Mouse (Mus musculus): ENCODE data around the gene Uba52. TPM values are rescaled to one million over a fixed set of nuclear protein-coding genes. Genes with fewer than 3 reads are reported as not detected.
A peak's percentile ranks its signal among the peaks of the same experiment; 100 is the strongest.

The Uba52 gene
- polyA plus RNA-seq, 1 experiment from 2014 or later, result 882 TPM

DNA sequence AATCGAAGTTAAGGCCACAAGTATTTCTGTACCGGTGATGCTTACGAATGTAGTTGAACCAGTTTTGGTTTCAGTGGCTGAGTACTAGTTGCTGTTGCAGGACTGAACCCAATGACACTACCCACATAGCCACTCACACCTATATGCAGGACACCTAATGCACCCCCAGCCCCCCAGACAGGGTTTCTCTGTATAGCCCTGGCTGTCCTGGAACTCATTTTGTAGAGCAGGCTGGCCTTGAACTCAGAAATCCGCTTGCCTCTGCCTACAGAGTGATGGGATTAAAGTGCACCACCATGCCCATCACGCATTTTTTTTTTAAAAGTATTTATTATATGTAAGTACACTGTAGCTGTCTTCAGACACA is 3.6 kb downstream of the Uba52 start:
- H3K27ac ChIP-seq (ENCODE audit: low read length), result peak overlapping the region; percentile 93
- H3K9me3 ChIP-seq (ENCODE audit: low read length), result no peaks in the 10 kb centered on the region
- H3K4me1 ChIP-seq (ENCODE audit: insufficient read depth, low read length), result peaks cover 53% of the 10 kb centered on the region
- peaks cover 15% of the 10 kb centered on the region for H3K36me3 ChIP-seq (ENCODE audit: insufficient read depth, low read length)
- ATAC-seq (ENCODE audit: low FRiP score, low TSS enrichment), result no peak
- H3K9ac ChIP-seq (replicated peaks; ENCODE audit: low read length), result peak overlapping the region; percentile 94; the same call in 1 of the 2 replicates
- peaks cover 22% of the 10 kb centered on the region for H3K27me3 ChIP-seq (ENCODE audit: insufficient read depth, low read length)
- WGBS, result 63% methylated on average over 5 of the region's 5 CpGs
- 0 out of 2 replicates have a peak overlapping the region, but pooled peaks have one; percentile 81 for H3K4me2 ChIP-seq (replicated peaks; ENCODE audit: low read depth, low read length)
- H3K4me3 ChIP-seq (ENCODE audit: low read length), result peak overlapping the region; percentile 77

DNA sequence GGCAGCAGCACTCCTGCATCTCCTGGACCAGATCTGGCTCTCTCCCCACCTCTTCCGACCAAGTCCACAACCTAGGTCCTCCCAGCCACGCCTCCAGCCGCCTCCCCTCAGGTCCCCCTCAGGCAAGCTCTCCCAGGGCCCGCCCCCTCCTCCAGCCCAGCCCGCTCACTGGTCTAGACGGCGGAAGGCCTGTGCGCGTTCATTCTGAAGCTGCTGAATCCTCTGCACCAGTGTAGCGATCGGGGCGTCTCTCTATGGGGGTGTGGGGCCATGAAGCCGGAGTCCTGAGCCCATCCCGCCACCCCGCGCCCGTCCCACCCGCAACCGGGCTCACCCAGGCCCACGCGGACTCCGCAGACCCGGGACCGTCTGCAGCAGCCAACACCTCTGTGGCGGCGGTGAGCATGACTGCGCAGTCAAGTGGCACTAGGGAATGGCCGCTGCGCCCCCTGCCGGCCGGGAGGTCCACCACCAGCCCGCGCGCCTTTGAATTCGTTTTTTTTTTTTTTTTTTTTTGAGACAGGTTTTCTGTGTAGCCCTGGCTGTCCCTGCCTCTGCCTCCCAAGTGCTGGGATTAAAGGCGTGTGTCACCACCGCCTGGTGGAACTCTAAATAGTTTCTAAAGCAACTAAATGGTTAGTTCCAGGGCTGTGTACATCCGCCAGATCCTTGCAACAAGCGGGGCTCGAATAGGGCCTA is 4.1 kb downstream of the Uba52 start, which contains the start of gene Rex1bd:
Gene Rex1bd, minus strand, starts transcription at position 425 of the 699 bp plus-strand sequence.
- Histone ChIP-seq H3K36me3 (ENCODE audit: insufficient read depth, low read length) (peaks cover 15% of the 10 kb centered on the region), H3K9ac (replicated peaks; ENCODE audit: low read length) (peak within 1 kb of the TSS; percentile 94), H3K4me3 (ENCODE audit: low read length) (peak within 1 kb of the TSS; percentile 77), H3K4me2 (replicated peaks; ENCODE audit: low read depth, low read length) (peak within 1 kb of the TSS; percentile 81), H3K9me3 (ENCODE audit: low read length) (no peaks in the 10 kb centered on the region), H3K27ac (ENCODE audit: low read length) (peak within 1 kb of the TSS; percentile 93), H3K27me3 (ENCODE audit: insufficient read depth, low read length) (peaks cover 27% of the 10 kb centered on the region), H3K4me1 (ENCODE audit: insufficient read depth, low read length) (peaks cover 52% of the 10 kb centered on the region)
- ATAC-seq (ENCODE audit: low FRiP score, low TSS enrichment), result peak; percentile 90
- 3% methylated on average over 39 of the region's 40 CpGs for whole genome bisulfite sequencing

- Histone ChIP-seq H3K27ac (ENCODE audit: low read length) (peak overlapping the region; percentile 93; the same call in 1 of the 2 replicates), H3K4me2 (replicated peaks; ENCODE audit: low read depth, low read length) (peak overlapping the region; percentile 81), H3K27me3 (ENCODE audit: insufficient read depth, low read length) (peaks cover 34% of the 10 kb centered on the region), H3K36me3 (ENCODE audit: insufficient read depth, low read length) (peaks cover 15% of the 10 kb centered on the region), H3K9me3 (ENCODE audit: low read length) (no peaks in the 10 kb centered on the region), H3K4me1 (ENCODE audit: insufficient read depth, low read length) (peaks cover 54% of the 10 kb centered on the region), H3K4me3 (ENCODE audit: low read length) (peak overlapping the region; percentile 77), H3K9ac (replicated peaks; ENCODE audit: low read length) (peak overlapping the region; percentile 94)
- WGBS, result 37% methylated on average over 32 of the region's 32 CpGs
- peak; percentile 17 for ATAC-seq (ENCODE audit: low FRiP score, low TSS enrichment)
Observed at GRCm38 (mm10) chr8:70505698-70506327, 4.8 kb downstream of the Uba52 start.

GRCm38 (mm10) chr8:70504851-70505250 is 5.8 kb downstream of the Uba52 start:
- H3K27me3 ChIP-seq (ENCODE audit: insufficient read depth, low read length), result peaks cover 44% of the 10 kb centered on the region
- no peaks in the 10 kb centered on the region for H3K9me3 ChIP-seq (ENCODE audit: low read length)
- H3K4me1 ChIP-seq (ENCODE audit: insufficient read depth, low read length), result peaks cover 55% of the 10 kb centered on the region
- no peak overlapping the region for H3K4me3 ChIP-seq (ENCODE audit: low read length)
- no peak overlapping the region for H3K27ac ChIP-seq (ENCODE audit: low read length)
- H3K4me2 ChIP-seq (replicated peaks; ENCODE audit: low read depth, low read length), result no peak overlapping the region
- no peak for ATAC-seq (ENCODE audit: low FRiP score, low TSS enrichment)
- H3K9ac ChIP-seq (replicated peaks; ENCODE audit: low read length), result no peak overlapping the region
- H3K36me3 ChIP-seq (ENCODE audit: insufficient read depth, low read length), result peaks cover 15% of the 10 kb centered on the region
- WGBS, result 72% methylated on average over 3 of the region's 3 CpGs

GRCm38 (mm10) chr8:70504291-70504716 is 6.3 kb downstream of the Uba52 start:
- Histone ChIP-seq H3K4me2 (replicated peaks; ENCODE audit: low read depth, low read length) (no peak overlapping the region), H3K4me1 (ENCODE audit: insufficient read depth, low read length) (peaks cover 53% of the 10 kb centered on the region)
- no peak for ATAC-seq (ENCODE audit: low FRiP score, low TSS enrichment)

DNA sequence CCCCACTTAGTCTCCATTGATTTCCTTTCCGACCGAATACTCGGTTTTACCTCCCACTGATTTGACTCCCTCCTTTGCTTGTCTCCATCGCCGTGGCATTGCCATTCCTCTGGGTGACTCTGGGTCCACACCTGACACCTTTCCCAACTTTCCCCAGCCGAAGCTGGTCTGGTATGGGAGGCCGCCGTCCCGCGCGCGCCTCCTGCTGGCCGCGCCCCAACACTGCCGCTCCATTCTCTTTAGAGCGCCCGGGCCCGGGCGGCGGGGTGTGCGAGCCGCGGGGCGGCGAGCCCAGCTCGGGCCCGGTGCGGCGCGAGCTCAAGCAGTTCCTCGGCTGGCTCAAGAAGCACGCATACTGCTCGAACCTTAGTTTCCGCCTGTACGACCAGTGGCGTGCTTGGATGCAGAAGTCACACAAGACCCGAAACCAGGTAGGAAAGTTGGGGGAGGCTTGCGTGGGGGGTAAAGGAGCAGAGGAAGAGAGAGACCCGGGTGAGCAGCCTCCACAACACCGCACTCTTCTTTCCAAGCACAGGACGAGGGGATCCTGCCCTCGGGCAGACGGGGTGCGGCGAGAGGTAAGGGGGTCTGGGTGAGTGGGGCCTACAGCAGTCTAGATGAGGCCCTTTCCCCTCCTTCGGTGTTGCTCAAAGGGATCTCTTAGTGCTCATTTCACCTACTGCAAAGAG is 7.4 kb downstream of the Uba52 start:
- Histone ChIP-seq H3K4me3 (ENCODE audit: low read length) (no peak overlapping the region), H3K27ac (ENCODE audit: low read length) (no peak overlapping the region), H3K27me3 (ENCODE audit: insufficient read depth, low read length) (peaks cover 60% of the 10 kb centered on the region), H3K36me3 (ENCODE audit: insufficient read depth, low read length) (peaks cover 8% of the 10 kb centered on the region), H3K9ac (replicated peaks; ENCODE audit: low read length) (0 out of 2 replicates have a peak overlapping the region, but pooled peaks have one; percentile 45), H3K9me3 (ENCODE audit: low read length) (no peaks in the 10 kb centered on the region), H3K4me2 (replicated peaks; ENCODE audit: low read depth, low read length) (peak overlapping the region; percentile 10; the same call in 1 of the 2 replicates), H3K4me1 (ENCODE audit: insufficient read depth, low read length) (peaks cover 44% of the 10 kb centered on the region)
- 12% methylated on average over 46 of the region's 46 CpGs for WGBS
- no peak; the same call in 1 of the 2 replicates for ATAC-seq (ENCODE audit: low FRiP score, low TSS enrichment)

More at GRCm38 (mm10) chr8:70504291-70504716, 6.3 kb downstream of the Uba52 start:
- no peak overlapping the region for H3K27ac ChIP-seq (ENCODE audit: low read length)
- 38% methylated on average over 16 of the region's 16 CpGs for WGBS
- no peak overlapping the region for H3K9ac ChIP-seq (replicated peaks; ENCODE audit: low read length)
- no peak overlapping the region for H3K4me3 ChIP-seq (ENCODE audit: low read length)
- peaks cover 15% of the 10 kb centered on the region for H3K36me3 ChIP-seq (ENCODE audit: insufficient read depth, low read length)
- H3K27me3 ChIP-seq (ENCODE audit: insufficient read depth, low read length), result peaks cover 49% of the 10 kb centered on the region
- H3K9me3 ChIP-seq (ENCODE audit: low read length), result no peaks in the 10 kb centered on the region

- ATAC-seq (ENCODE audit: low FRiP score, low TSS enrichment), result no peak
- Histone ChIP-seq H3K9ac (replicated peaks; ENCODE audit: low read length) (no peak overlapping the region), H3K4me1 (ENCODE audit: insufficient read depth, low read length) (peaks cover 44% of the 10 kb centered on the region), H3K4me2 (replicated peaks; ENCODE audit: low read depth, low read length) (no peak overlapping the region), H3K27ac (ENCODE audit: low read length) (no peak overlapping the region), H3K27me3 (ENCODE audit: insufficient read depth, low read length) (peaks cover 67% of the 10 kb centered on the region), H3K4me3 (ENCODE audit: low read length) (no peak overlapping the region), H3K9me3 (ENCODE audit: low read length) (no peaks in the 10 kb centered on the region), H3K36me3 (ENCODE audit: insufficient read depth, low read length) (peaks cover 3% of the 10 kb centered on the region)
- 32% methylated on average over 12 of the region's 12 CpGs for WGBS
Observed at GRCm38 (mm10) chr8:70502540-70502939, 8.1 kb downstream of the Uba52 start.

- Histone ChIP-seq H3K4me1 (ENCODE audit: insufficient read depth, low read length) (peaks cover 42% of the 10 kb centered on the region), H3K27me3 (ENCODE audit: insufficient read depth, low read length) (peaks cover 72% of the 10 kb centered on the region), H3K9ac (replicated peaks; ENCODE audit: low read length) (0 out of 2 replicates have a peak overlapping the region, but pooled peaks have one; percentile 18), H3K4me3 (ENCODE audit: low read length) (no peak overlapping the region), H3K9me3 (ENCODE audit: low read length) (no peaks in the 10 kb centered on the region), H3K4me2 (replicated peaks; ENCODE audit: low read depth, low read length) (0 out of 2 replicates have a peak overlapping the region, but pooled peaks have one; percentile 13), H3K27ac (ENCODE audit: low read length) (no peak overlapping the region), H3K36me3 (ENCODE audit: insufficient read depth, low read length) (no peaks in the 10 kb centered on the region; the same call in 1 of the 2 replicates)
- no peak for ATAC-seq (ENCODE audit: low FRiP score, low TSS enrichment)
- 7% methylated on average over 23 of the region's 23 CpGs for WGBS
Observed at GRCm38 (mm10) chr8:70501820-70502529, 8.6 kb downstream of the Uba52 start.

Data from kidney, embryonic 16.5 days (tissue).